Comparison of ENCODE assay signal across 10 mouse cellular contexts in the genomic region with DNA sequence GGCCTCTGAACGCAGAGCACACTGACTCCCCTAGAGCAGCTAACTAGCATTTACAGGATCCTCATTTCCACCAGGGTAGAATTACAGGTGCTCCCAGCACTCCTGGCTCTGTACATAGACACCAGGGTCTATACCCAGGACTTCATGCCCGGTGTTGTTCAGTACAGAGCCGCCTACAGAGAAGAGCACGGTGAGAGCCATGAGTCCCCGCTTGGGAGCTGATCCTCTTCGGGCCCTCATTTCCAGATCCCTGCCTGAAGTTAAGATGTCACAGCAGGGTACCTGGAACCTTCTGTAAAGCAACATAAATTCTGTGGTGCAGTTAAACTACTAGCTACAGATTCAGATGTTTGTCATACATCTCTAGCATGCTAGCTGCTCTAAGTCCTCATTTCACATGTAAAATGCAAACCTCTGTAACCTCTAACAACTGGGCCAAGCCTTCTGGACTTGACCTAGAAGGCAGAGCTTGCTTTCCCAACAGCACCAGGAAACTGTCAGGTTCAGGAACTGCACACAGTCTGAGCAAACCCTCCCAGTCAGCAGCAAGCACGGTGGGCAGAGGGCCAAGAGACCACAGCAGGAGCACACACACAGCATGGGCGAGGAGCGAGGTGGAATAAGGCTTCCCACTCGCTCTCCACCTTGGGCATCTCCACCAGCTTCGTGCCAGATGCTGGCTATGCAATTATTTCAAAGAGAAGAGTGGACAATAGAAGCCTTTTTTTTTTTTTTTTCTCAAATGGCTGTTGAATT. TPM values are rescaled to one million over a fixed set of nuclear protein-coding genes. Genes with fewer than 3 reads are reported as not detected.
DNase-seq lines count a peak whose midpoint lies in the region; ATAC-seq lines count a peak whose summit lies in the region.
"Had no signal": no experiment of that assay in that cellular context is flagged by ENCODE, and none has a peak within 500 bp of the region (broad histone marks: within the 10 kb centered on the region; RNA-seq: fewer than 3 reads in every experiment).

No protein-coding gene starts in this region.

- H3K4me2 ChIP-seq in intestine, embryonic 16.5 days (ENCODE audit: low read depth, low read length), result no peak overlapping the region
- no peak overlapping the region for H3K4me2 ChIP-seq in intestine, embryonic 15.5 days (replicated peaks)
- H3K4me2 ChIP-seq in neural tube, embryonic 13.5 days, result no peak overlapping the region
- H3K4me2 ChIP-seq in neural tube, embryonic 14.5 days (ENCODE audit: low read depth, low read length), result no peak overlapping the region
- H3K4me2 ChIP-seq: limb, embryonic 12.5 days had no signal

- H3K36me3 ChIP-seq in intestine, embryonic 16.5 days (ENCODE audit: control insufficient read depth, insufficient read depth, low read length), result peaks cover 14% of the 10 kb centered on the region
- peaks cover 25% of the 10 kb centered on the region; the same call in 1 of the 2 replicates for H3K36me3 ChIP-seq in intestine, embryonic 15.5 days
- peaks cover 72% of the 10 kb centered on the region for H3K36me3 ChIP-seq in neural tube, embryonic 13.5 days
- H3K36me3 ChIP-seq in neural tube, embryonic 14.5 days (ENCODE audit: control insufficient read depth, insufficient read depth, low read length), result peaks cover 33% of the 10 kb centered on the region; the same call in 1 of the 2 replicates

- ATAC-seq in intestine, embryonic 16.5 days, result no peak
- ATAC-seq in intestine, embryonic 15.5 days, result no peak
- no peak for ATAC-seq in neural tube, embryonic 13.5 days (ENCODE audit: low read depth)
- peak; percentile 60; the same call in 1 of the 2 replicates for ATAC-seq in neural tube, embryonic 14.5 days (ENCODE audit: low read depth)
- ATAC-seq in megakaryocyte-erythroid progenitor cell, adult 5-6 weeks (replicated peaks; ENCODE audit: low FRiP score, low TSS enrichment, poor library complexity, severe bottlenecking), result no peak

- H3K27ac ChIP-seq in intestine, embryonic 16.5 days (ENCODE audit: low read length), result 0 out of 2 replicates have a peak overlapping the region, but pooled peaks have one; percentile 11
- no peak overlapping the region for H3K27ac ChIP-seq in intestine, embryonic 15.5 days
- peak overlapping the region; percentile 46 for H3K27ac ChIP-seq in neural tube, embryonic 13.5 days (replicated peaks)
- no peak overlapping the region; the same call in 1 of the 2 replicates for H3K27ac ChIP-seq in neural tube, embryonic 14.5 days (ENCODE audit: low read depth, low read length)
- H3K27ac ChIP-seq: limb, embryonic 12.5 days had no signal

- WGBS in intestine, embryonic 16.5 days, result 81% methylated on average over 11 of the region's 11 CpGs
- 87% methylated on average over 11 of the region's 11 CpGs for WGBS in intestine, embryonic 15.5 days
- 71% methylated on average over 11 of the region's 11 CpGs for WGBS in neural tube, embryonic 13.5 days
- WGBS in neural tube, embryonic 14.5 days, result 60% methylated on average over 11 of the region's 11 CpGs

- H3K4me3 ChIP-seq in intestine, embryonic 16.5 days (ENCODE audit: low read length), result no peak overlapping the region
- no peak overlapping the region for H3K4me3 ChIP-seq in intestine, embryonic 15.5 days (replicated peaks)
- no peak overlapping the region for H3K4me3 ChIP-seq in neural tube, embryonic 13.5 days
- H3K4me3 ChIP-seq in neural tube, embryonic 14.5 days (ENCODE audit: low read depth, low read length), result no peak overlapping the region
- H3K4me3 ChIP-seq: limb, embryonic 12.5 days had no signal

- no peaks in the 10 kb centered on the region for H3K4me1 ChIP-seq in intestine, embryonic 16.5 days (ENCODE audit: control insufficient read depth, insufficient read depth, low read length)
- no peaks in the 10 kb centered on the region for H3K4me1 ChIP-seq in intestine, embryonic 15.5 days (replicated peaks)
- H3K4me1 ChIP-seq in neural tube, embryonic 13.5 days (replicated peaks), result peaks cover 17% of the 10 kb centered on the region
- no peaks in the 10 kb centered on the region for H3K4me1 ChIP-seq in neural tube, embryonic 14.5 days (ENCODE audit: control insufficient read depth, insufficient read depth, low read length)
- H3K4me1 ChIP-seq: limb, embryonic 12.5 days had no signal

- H3K9ac ChIP-seq in intestine, embryonic 16.5 days (ENCODE audit: low read depth, low read length), result no peak overlapping the region
- H3K9ac ChIP-seq in intestine, embryonic 15.5 days, result no peak overlapping the region
- peak overlapping the region; percentile 12; the same call in 1 of the 2 replicates for H3K9ac ChIP-seq in neural tube, embryonic 13.5 days
- H3K9ac ChIP-seq in neural tube, embryonic 14.5 days (replicated peaks; ENCODE audit: low read depth, low read length), result no peak overlapping the region
- H3K9ac ChIP-seq: limb, embryonic 12.5 days had no signal

- H3K27me3 ChIP-seq in intestine, embryonic 16.5 days (replicated peaks; ENCODE audit: control insufficient read depth, insufficient read depth, low read length), result no peaks in the 10 kb centered on the region
- H3K27me3 ChIP-seq in intestine, embryonic 15.5 days (replicated peaks), result no peaks in the 10 kb centered on the region
- H3K27me3 ChIP-seq in neural tube, embryonic 13.5 days, result no peaks in the 10 kb centered on the region
- no peaks in the 10 kb centered on the region for H3K27me3 ChIP-seq in neural tube, embryonic 14.5 days (ENCODE audit: control insufficient read depth, insufficient read depth, low read length)
- H3K27me3 ChIP-seq: limb, embryonic 12.5 days had no signal

- no peaks in the 10 kb centered on the region for H3K9me3 ChIP-seq in intestine, embryonic 16.5 days (ENCODE audit: control insufficient read depth, low read length)
- H3K9me3 ChIP-seq in intestine, embryonic 15.5 days, result no peaks in the 10 kb centered on the region
- no peaks in the 10 kb centered on the region for H3K9me3 ChIP-seq in neural tube, embryonic 13.5 days
- no peaks in the 10 kb centered on the region for H3K9me3 ChIP-seq in neural tube, embryonic 14.5 days (ENCODE audit: control insufficient read depth, low read length)
- H3K9me3 ChIP-seq: limb, embryonic 12.5 days had no signal

- DNase-seq in neural tube, embryonic 10.5 days (ENCODE audit: extremely low spot score, low spot score), result no peak
- peak; percentile 76 to 80 for DNase-seq in cerebellum, postnatal 14 days
- DNase-seq in layer of hippocampus, adult 9-11 months, result no peak
- DNase-seq: gastrocnemius, postnatal 10 days had no signal

RNA-seq across cellular contexts. Expression of a gene that starts 37.7 kb away (rescaled TPM):
- 67.5 and 71.1 TPM in 2 replicates for polyA plus RNA-seq in intestine, embryonic 16.5 days (2015; fragmentation: Nextera tagmentation; extraction: Ambion mirVana)
- polyA plus RNA-seq in intestine, embryonic 15.5 days (2015; fragmentation: Nextera tagmentation; extraction: Ambion mirVana), result 64.3 and 74.9 TPM in 2 replicates
- 55.2 and 57.7 TPM in 2 replicates for polyA plus RNA-seq in neural tube, embryonic 13.5 days (2015; fragmentation: Nextera tagmentation; extraction: Ambion mirVana)
- 39.5 and 45.9 TPM in 2 replicates for polyA plus RNA-seq in neural tube, embryonic 14.5 days (2014; fragmentation: Nextera tagmentation; extraction: Ambion mirVana)
- 37.8 and 38.0 TPM in 2 replicates for total RNA-seq in megakaryocyte-erythroid progenitor cell, adult 5-6 weeks (2014; fragmentation: Nextera tagmentation)
- 85.0 and 96.0 TPM in 2 replicates for total RNA-seq in megakaryocyte-erythroid progenitor cell, adult 5-6 weeks (2017)

Comparison
In these comparisons a context has a peak if more than half of its experiments do, and no peak if none do; other contexts are left out.
1. H3K27ac ChIP-seq: peak in intestine, embryonic 16.5 days (single experiment) and neural tube, embryonic 13.5 days (single experiment); none in intestine, embryonic 15.5 days (single experiment) and neural tube, embryonic 14.5 days (single experiment).
2. DNase-seq: peak in cerebellum, postnatal 14 days (2 of 2); none in neural tube, embryonic 10.5 days (single experiment) and layer of hippocampus, adult 9-11 months (single experiment).